Mouse (Mus musculus): ENCODE results near the gene Ctdsp2.

DNA sequence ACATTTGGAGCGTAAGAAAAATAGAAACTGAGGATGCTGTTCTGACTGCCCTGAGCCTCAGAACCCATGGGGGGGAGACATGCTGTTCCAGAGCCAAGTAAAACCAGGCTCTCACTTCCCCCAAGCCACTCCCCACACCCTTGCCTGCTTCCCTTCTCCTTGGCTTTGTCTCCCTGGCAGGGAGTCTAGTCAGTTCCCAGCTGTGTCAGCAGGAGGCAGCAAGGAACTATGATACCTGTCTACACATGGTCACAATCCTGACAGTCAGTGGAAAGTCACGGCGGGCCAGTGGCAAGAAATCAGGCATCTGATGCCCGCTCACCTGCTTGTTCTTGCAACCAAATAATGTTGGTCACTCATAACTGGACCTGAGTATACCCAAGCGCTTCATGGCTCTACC lies 38.0 kb downstream of the Ctdsp2 start:
- TF ChIP-seq POLR2A (IDR thresholded peaks at IDR 0.05; ENCODE audit: control insufficient read depth, extremely low read depth, insufficient read depth, low read length, poor library complexity) (no peak), CTCF (IDR thresholded peaks at IDR 0.05; ENCODE audit: borderline replicate concordance, control insufficient read depth, extremely low read depth, insufficient read depth, low read length, poor library complexity) (no peak)

Measured in thymus, adult 2 months (tissue).